Mouse (Mus musculus) neural tube, embryonic 11.5 days (tissue): ENCODE results near the gene Abhd4. TPM values are rescaled to one million over a fixed set of nuclear protein-coding genes. Genes with fewer than 3 reads are reported as not detected.

ENCODE experiments used
- polyA plus RNA-seq: library from polyadenylated mRNA; unstranded; fragments of >200 nt; fragmentation: Nextera tagmentation; extraction: Ambion mirVana; gene quantifications from 2 replicates; pipeline ENCODE4 v1.2.1, GENCODE M21; 2014

Abhd4 gene
- polyA plus RNA-seq, 1 experiment from 2014 or later: 45.7 TPM

Other genes with a start within 250 kb of the Abhd4 start
- gene Dad1, start 84 bp upstream of the Abhd4 start, polyA plus RNA-seq: 274 and 286 TPM in 2 replicates
- gene Olfr49, start 30.8 kb downstream of the Abhd4 start, polyA plus RNA-seq: not detected in 2 replicates
- gene Oxa1l, start 106.6 kb downstream of the Abhd4 start, polyA plus RNA-seq: 49.8 and 53.0 TPM in 2 replicates
- gene Slc7a7, start 163.6 kb downstream of the Abhd4 start, polyA plus RNA-seq: 4.5 and 4.8 TPM in 2 replicates
- gene Mrpl52, start 172.7 kb downstream of the Abhd4 start, polyA plus RNA-seq: 190 and 216 TPM in 2 replicates
- gene Mmp14, start 177.4 kb downstream of the Abhd4 start, polyA plus RNA-seq: 69.6 and 70.6 TPM in 2 replicates
- 24.5 and 26.6 TPM in 2 replicates for gene Lrp10, start 209.9 kb downstream of the Abhd4 start, polyA plus RNA-seq
- 23.3 and 26.2 TPM in 2 replicates for gene Rem2, start 221.9 kb downstream of the Abhd4 start, polyA plus RNA-seq